Mouse (Mus musculus) midbrain, embryonic 15.5 days (tissue): ENCODE data around the gene Mospd3. TPM values are rescaled to one million over a fixed set of nuclear protein-coding genes. Genes with fewer than 3 reads are reported as not detected.

Experiments
- polyA plus RNA-seq: library from polyadenylated mRNA; unstranded; fragments of >200 nt; fragmentation: Nextera tagmentation; extraction: Ambion mirVana; gene quantifications from 2 replicates; pipeline ENCODE4 v1.2.1, GENCODE M21; 2015

The Mospd3 gene
- polyA plus RNA-seq, 1 experiment from 2014 or later: 66.9 TPM

Other genes starting within 250 kb of the Mospd3 start
- 0.50 and 0.51 TPM in 2 replicates for gene Zan, start 124.0 kb downstream of the Mospd3 start, polyA plus RNA-seq
- gene Pop7, start 98.5 kb downstream of the Mospd3 start, polyA plus RNA-seq: 77.7 and 82.1 TPM in 2 replicates
- gene Gigyf1, start 82.5 kb downstream of the Mospd3 start, polyA plus RNA-seq: 20.2 and 23.5 TPM in 2 replicates
- not detected in 2 replicates for gene Epo, start 67.8 kb downstream of the Mospd3 start, polyA plus RNA-seq
- gene Gnb2, start 67.5 kb downstream of the Mospd3 start, polyA plus RNA-seq: 525 and 570 TPM in 2 replicates
- gene Actl6b, start 47.5 kb downstream of the Mospd3 start, polyA plus RNA-seq: 339 and 342 TPM in 2 replicates
- gene Tfr2, start 31.2 kb downstream of the Mospd3 start, polyA plus RNA-seq: 6.2 and 7.9 TPM in 2 replicates
- 15.1 and 16.7 TPM in 2 replicates for gene Pcolce, start 12.7 kb upstream of the Mospd3 start, polyA plus RNA-seq
- gene Fbxo24, start 27.9 kb upstream of the Mospd3 start, polyA plus RNA-seq: 0.13 and 0.17 TPM in 2 replicates
- 18.8 and 19.1 TPM in 2 replicates for gene Lrch4, start 28.1 kb upstream of the Mospd3 start, polyA plus RNA-seq
- gene Gm20605, start 28.1 kb upstream of the Mospd3 start, polyA plus RNA-seq: 11.3 and 11.8 TPM in 2 replicates
- 4.8 and 6.8 TPM in 2 replicates for gene Sap25, start 40.3 kb upstream of the Mospd3 start, polyA plus RNA-seq
- gene Irs3, start 44.7 kb upstream of the Mospd3 start, polyA plus RNA-seq: 0.09 and 0.17 TPM in 2 replicates
- gene Agfg2, start 83.7 kb upstream of the Mospd3 start, polyA plus RNA-seq: 17.0 and 18.3 TPM in 2 replicates
- 58.6 and 61.2 TPM in 2 replicates for gene Nyap1, start 140.5 kb upstream of the Mospd3 start, polyA plus RNA-seq
- 58.0 and 59.8 TPM in 2 replicates for gene Tsc22d4, start 144.7 kb upstream of the Mospd3 start, polyA plus RNA-seq
- 37.3 and 45.0 TPM in 2 replicates for gene Ppp1r35, start 177.8 kb upstream of the Mospd3 start, polyA plus RNA-seq
- gene Mepce, start 186.6 kb upstream of the Mospd3 start, polyA plus RNA-seq: 10.7 and 10.8 TPM in 2 replicates
- 10.5 and 11.9 TPM in 2 replicates for gene Zcwpw1, start 186.7 kb upstream of the Mospd3 start, polyA plus RNA-seq
- gene Pilra, start 235.2 kb upstream of the Mospd3 start, polyA plus RNA-seq: 0.17 TPM in 1 of 2 replicates, not detected in the other